Mouse (Mus musculus) T-helper 2 cell (primary cell): ENCODE results near the gene Rad54l2.

Experiments
- in situ Hi-C: fragments of 300-600 bp; cut with MboI, MseI; formaldehyde crosslinking; loops from one replicate; pipeline ENCODE4 v1.15.1; 2025; ENCODE audit warnings: high pct_unique_total_duplicates

Gene Rad54l2

GRCm38 (mm10) chr9:106678242-106678641, 110.8 kb downstream of the Rad54l2 start:
- in situ Hi-C loops = no loop called here

DNA sequence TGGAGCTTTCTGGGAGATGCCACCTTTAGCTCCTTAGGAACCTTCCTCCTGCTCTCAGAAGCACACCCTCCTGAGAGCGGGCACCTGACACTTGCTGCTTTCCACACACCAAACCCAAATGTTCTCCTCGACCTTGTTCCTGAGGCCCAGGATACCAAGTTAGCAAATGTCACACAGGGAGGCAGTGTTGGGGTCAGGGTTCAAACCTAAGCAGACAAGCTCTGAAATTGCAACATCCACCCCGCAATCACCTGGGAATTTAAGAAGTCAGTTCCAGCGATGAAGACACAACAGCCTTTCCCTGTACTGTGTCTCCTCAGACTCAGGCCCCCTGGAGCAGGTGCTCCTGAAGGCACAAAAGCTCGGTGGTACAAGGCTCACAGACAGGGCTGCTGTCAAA, 111.3 kb downstream of the Rad54l2 start:
- in situ Hi-C loops = no loop called here

DNA sequence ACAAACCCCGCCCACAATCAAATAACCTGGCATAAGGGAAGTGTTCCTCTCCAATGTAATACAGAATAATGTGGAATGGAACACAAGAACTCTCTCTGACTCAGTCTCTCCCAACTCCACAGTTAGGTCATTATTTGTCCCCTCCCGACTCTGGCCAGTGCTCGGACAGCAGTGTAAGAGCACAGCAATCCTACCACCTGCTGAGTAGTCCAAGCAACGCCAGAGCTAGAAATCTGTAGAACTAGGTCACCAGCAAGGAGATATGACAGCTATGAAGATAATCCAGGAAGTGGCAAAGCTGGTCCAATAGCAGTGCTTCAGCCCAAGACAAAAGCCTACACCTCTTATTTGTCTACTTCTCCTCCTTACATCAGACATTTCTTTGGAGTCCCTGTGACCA, 112.4 kb downstream of the Rad54l2 start:
- in situ Hi-C loops = no loop called here

DNA sequence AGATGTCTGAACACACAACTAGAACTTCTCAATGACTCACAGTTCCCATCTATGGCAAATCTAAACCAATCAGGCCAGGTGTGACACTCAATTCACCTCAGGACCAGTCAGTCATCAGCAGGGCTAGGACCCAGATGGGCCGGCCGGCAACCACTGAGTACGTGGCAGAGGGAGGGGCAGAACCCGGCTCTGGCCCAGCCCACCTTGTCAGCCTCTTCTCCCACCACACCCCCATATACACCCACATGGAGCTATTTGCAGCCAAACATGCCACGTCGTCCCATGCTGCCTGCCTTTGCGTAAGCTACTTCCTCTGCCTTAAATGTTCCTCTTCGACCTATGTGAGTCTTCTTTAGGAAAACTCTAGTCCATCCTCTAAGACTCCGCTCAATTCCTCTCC, 113.0 kb downstream of the Rad54l2 start:
- in situ Hi-C loops = no loop called here

GRCm38 (mm10) chr9:106675480-106675879, 113.5 kb downstream of the Rad54l2 start:
- in situ Hi-C loops = no loop called here

DNA sequence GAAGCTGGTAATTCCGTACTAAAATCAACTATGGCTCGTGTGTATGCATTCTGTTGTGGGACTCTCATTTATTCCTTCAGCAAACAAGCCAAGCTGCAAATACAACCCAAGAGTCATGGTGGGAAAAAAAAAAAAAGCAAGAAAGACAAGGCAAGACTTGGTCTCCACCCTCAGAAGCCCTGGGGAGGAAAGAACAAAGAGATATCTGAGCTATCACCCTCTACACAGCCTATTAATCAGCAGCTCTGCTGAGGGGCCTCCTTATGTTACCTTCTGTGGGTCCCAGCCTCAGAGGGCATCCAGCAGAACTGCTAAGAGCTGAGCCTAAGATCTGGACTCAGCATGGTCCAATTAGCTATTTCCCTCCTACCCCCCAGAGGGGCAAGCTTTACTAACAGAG, 115.1 kb downstream of the Rad54l2 start:
- in situ Hi-C loops = loop anchor here (5.0 kb wide), 1 partner anchor 158 kb away; no protein-coding TSS in a partner anchor

- in situ Hi-C loops = no loop called here
These were observed 124.1 kb downstream of the Rad54l2 start for GRCm38 (mm10) chr9:106664856-106665255.

DNA sequence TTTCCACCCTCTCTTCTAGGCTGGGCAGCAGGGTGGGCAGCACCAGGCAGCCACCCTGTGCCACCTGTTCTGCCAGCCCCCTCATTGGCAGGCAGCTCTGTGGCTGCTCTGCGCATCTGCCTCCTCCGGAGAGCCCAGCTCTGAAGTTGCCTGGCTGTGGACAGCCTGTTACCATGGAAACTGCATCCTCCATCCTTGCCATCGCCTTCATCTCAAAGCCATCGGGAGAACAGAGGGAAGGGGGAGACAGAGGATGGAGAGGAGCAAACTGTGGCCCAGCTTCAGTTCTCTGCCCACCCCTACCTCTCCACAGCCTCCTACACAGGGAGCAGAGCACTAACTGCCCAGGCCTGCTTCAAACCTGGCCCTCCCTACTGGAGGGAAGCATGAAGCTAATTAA, 124.6 kb downstream of the Rad54l2 start:
- in situ Hi-C loops = no loop called here

- in situ Hi-C loops = no loop called here
These were observed 125.8 kb downstream of the Rad54l2 start for GRCm38 (mm10) chr9:106663200-106663599.

GRCm38 (mm10) chr9:106659935-106660334, 129.1 kb downstream of the Rad54l2 start:
- in situ Hi-C loops = no loop called here

- in situ Hi-C loops = no loop called here
These were observed 129.6 kb downstream of the Rad54l2 start for GRCm38 (mm10) chr9:106659441-106659840.

- in situ Hi-C loops = no loop called here
These were observed 131.4 kb downstream of the Rad54l2 start for GRCm38 (mm10) chr9:106657592-106657991.

GRCm38 (mm10) chr9:106656820-106657219, 132.2 kb downstream of the Rad54l2 start:
- in situ Hi-C loops = no loop called here

GRCm38 (mm10) chr9:106655884-106656720, 132.9 kb downstream of the Rad54l2 start, which contains the start of gene Grm2:
Grm2 (minus strand) TSS chr9:106656082.
- in situ Hi-C loops = no loop called here

DNA sequence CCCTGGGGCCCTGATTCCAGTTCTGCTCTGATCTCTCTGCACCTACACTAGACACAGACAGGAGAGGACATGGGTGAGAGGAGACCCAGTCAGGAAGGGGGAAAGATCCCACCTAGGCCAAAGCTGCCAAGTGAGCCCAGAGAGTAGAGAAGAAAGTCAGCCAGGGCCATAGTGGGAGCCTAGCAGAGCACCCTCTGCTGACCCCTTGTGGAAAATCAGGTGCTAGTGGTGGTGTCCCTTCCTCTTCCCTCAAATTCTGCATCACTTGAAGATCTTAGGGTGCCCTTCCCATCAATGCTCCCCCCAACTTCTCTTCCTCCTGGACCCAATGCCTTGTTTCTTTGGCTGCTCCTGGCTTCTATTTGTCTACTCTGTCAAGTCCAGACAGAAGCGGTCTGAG, 136.3 kb downstream of the Rad54l2 start:
- in situ Hi-C loops = loop anchor here (5.0 kb wide), 2 partner anchors 55 to 130 kb away; no protein-coding TSS in a partner anchor

DNA sequence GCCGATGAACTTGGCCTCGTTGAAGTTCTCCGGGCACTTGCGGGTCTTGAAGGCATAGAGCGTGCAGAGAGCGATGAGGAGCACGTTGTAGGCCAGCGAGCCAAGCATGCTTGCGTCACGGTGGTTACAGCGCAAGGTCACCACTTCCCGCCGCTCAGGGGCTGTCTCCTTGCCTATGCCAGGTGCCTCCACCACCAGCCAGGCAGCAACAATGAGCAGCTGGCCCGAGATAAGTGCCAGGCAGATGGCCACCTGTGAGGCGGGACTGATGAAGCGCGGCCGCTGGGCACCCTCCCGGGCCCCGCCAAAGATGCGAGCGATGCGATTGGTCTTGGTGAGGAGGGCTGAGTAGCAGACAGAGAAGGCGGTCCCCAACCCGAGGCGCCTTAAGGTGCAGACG, 141.8 kb downstream of the Rad54l2 start:
- in situ Hi-C loops = no loop called here

DNA sequence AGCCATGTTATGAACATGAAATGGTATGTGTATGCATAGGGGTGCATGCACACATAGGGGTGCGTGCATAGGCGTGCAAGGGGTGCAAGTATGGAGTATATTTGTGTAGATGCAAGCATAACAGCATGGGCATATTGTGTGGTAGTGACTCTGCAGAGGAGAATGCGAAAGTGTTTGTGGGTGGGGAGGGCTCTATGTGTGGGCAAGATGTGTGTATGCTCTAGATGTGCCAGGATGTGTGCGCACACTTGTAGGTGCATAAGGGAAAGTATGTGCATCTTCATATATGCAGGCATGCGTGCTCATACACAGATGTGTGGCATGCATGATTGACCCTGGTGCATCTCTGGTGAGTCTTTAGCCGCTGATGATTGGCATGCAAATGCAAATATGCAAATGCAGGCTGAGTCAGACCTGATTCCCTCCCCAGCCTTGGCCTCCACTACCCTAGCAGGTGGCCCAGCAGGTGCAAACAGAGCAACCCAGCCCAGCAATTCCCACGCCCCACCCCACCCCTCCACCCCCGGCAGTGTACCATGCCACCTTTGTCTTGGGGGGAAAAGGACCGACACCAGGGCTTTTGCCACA, 143.2 kb downstream of the Rad54l2 start:
- in situ Hi-C loops = no loop called here

DNA sequence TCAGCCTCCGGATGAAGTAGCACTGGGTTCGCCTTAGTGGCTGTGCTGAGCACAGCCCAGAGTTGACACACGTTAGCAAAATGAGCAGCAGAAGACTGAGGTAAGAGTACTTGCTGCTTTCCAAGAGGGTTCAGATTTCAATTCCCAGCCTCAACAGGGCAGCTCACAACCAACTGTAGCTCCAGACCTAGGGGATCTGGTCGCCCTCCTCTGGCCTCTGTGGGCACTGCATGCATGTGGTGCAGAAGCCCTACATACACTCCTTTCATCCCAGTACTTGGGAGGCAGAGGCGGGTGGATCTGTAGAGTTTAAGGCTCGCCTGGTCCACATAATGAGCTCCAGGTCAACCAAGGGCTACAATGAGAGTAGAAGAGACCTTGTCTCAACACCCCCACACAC, 145.2 kb downstream of the Rad54l2 start:
- in situ Hi-C loops = no loop called here

DNA sequence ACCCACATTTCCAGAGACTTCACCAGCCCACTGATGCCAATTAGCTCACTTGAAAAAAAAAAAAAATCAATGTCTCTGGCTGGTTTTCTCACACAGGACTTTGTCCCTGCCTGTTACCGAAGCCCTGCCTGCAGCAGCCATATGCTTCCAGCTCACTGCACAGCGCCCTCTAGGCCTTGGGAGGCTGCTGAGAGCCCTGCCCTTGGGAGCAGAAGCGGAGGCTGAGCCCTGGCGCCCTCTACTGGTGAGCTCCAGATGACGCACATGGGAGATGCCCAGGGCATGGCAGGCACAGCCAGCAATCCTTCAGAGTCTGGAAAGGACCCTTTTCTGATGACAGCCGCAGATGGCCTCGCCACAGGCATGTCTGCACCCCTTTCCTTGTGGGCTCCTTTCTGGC, 145.9 kb downstream of the Rad54l2 start:
- in situ Hi-C loops = no loop called here

DNA sequence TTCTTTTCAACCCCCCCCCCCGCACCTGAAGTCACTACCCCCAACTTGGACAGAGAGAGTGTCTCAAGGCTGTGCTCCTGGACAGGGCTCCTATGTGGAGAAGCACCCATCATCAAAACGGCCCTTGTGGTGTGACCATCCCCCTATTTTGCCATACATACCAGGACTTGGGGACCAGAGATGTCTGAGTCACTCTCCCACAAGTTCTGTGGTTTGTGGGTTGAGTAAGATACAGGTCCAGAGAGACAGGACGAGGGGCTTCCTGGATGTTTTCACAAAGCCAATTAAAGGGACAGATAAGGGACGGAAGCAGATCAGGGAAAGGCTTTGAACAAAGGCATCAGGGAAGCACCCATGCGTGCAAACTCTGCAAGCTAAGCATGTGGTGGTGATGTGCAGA, 147.6 kb downstream of the Rad54l2 start:
- in situ Hi-C loops = no loop called here

GRCm38 (mm10) chr9:106638154-106638553, 150.8 kb downstream of the Rad54l2 start:
- in situ Hi-C loops = no loop called here
